Mouse (Mus musculus) E14TG2a.4 (cell line): ENCODE data around the gene Clcnka.
A peak's percentile ranks its signal among the peaks of the same experiment; 100 is the strongest.

Experiments used
- H3K27me3 ChIP-seq: 2 replicates; pipeline ENCODE4 v1.6.1; 2014; ENCODE audit warnings: low read length, control low read depth; ENCODE audit not compliant: insufficient read depth
- H3K36me3 ChIP-seq: 2 replicates; pipeline ENCODE4 v1.6.1; 2014; ENCODE audit warnings: low read length, control low read depth; ENCODE audit not compliant: insufficient read depth
- H3K4me1 ChIP-seq: replicated peaks from 2 replicates; pipeline ENCODE4 v1.6.1; 2014; ENCODE audit warnings: low read depth, low read length, control low read depth
- H3K4me3 ChIP-seq: replicated peaks from 2 replicates; pipeline ENCODE4 v1.5.1; 2014; ENCODE audit warnings: mild to moderate bottlenecking, low read length
- H3K9me3 ChIP-seq: 2 replicates; pipeline ENCODE4 v1.6.1; 2014; ENCODE audit warnings: low read length, control low read depth
- CTCF ChIP-seq: conservative IDR thresholded peaks from 2 replicates; pipeline ENCODE4 v1.5.1; 2014; ENCODE audit warnings: low read length
- NANOG ChIP-seq: IDR thresholded peaks from 2 replicates; pipeline ENCODE4 v1.6.1; 2014; ENCODE audit warnings: borderline replicate concordance, low read length, mixed read lengths
- POU5F1 ChIP-seq: IDR thresholded peaks from 2 replicates; pipeline ENCODE4 v1.6.1; 2014; ENCODE audit warnings: low read length, borderline replicate concordance

The Clcnka gene

DNA sequence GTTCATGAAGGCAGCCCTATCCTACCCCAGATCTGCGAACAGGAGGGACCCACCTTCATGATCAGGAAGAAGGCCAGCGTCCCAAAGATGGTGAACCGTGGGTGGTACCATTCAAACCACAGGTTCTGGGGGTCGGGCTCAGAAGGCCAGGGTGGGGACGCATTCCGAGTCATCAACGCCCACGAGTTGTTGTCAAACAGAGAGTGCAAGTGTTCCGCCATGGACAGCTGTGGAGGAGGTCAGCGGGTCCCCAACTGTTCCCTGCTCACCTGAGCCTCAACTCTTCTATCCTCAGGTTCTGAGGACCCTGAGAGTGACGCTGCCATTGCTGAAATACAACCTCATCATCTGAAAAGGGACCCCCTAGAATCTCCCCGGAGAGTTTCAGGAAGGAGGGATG lies 7.2 kb downstream of the Clcnka start:
- TF ChIP-seq POU5F1 (no peak), CTCF (no peak), NANOG (no peak)
- Histone ChIP-seq H3K9me3 (no peaks in the 10 kb centered on the region), H3K27me3 (peaks cover 15% of the 10 kb centered on the region), H3K4me1 (peaks cover 38% of the 10 kb centered on the region), H3K4me3 (no peak overlapping the region), H3K36me3 (no peaks in the 10 kb centered on the region)

GRCm38 (mm10) chr4:141389366-141390150 lies 9.0 kb downstream of the Clcnka start:
- Histone ChIP-seq H3K4me3 (peak overlapping the region; percentile 58), H3K4me1 (peaks cover 40% of the 10 kb centered on the region), H3K36me3 (no peaks in the 10 kb centered on the region), H3K27me3 (peaks cover 12% of the 10 kb centered on the region), H3K9me3 (no peaks in the 10 kb centered on the region)
- TF ChIP-seq CTCF (no peak), NANOG (no peak), POU5F1 (no peak)

DNA sequence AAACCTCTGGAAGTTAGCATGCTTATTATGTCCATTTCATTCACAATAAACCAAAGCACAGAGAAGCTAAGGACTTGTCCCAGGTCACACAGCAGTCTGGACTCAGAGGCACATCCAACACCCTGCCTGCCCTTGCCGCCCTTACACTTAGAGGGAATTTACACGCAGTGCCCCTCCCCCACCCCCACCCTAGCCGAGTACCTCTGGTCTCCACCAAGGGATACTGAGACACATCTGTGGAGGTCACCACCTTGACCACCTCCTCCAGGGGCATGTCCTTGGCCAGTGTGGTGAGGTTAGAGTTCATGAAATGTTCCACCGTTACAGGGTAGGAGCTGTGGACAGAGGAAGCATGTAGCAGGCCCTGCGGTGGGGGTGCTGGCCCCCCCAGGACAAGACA lies 10.6 kb downstream of the Clcnka start:
- Histone ChIP-seq H3K4me3 (no peak overlapping the region), H3K4me1 (peaks cover 49% of the 10 kb centered on the region), H3K27me3 (peaks cover 22% of the 10 kb centered on the region), H3K9me3 (no peaks in the 10 kb centered on the region), H3K36me3 (no peaks in the 10 kb centered on the region)
- no peak for TF ChIP-seq NANOG
- TF ChIP-seq CTCF = no peak

- Histone ChIP-seq H3K27me3 (peaks cover 23% of the 10 kb centered on the region), H3K36me3 (no peaks in the 10 kb centered on the region), H3K9me3 (no peaks in the 10 kb centered on the region), H3K4me1 (peaks cover 56% of the 10 kb centered on the region), H3K4me3 (no peak overlapping the region)
- TF ChIP-seq POU5F1 (no peak), CTCF (peak; percentile 89)
Observed at GRCm38 (mm10) chr4:141387093-141387784, 11.3 kb downstream of the Clcnka start.

GRCm38 (mm10) chr4:141386150-141386549 lies 12.4 kb downstream of the Clcnka start:
- peaks cover 28% of the 10 kb centered on the region for H3K27me3 ChIP-seq
- no peaks in the 10 kb centered on the region for H3K9me3 ChIP-seq
- no peak overlapping the region for H3K4me3 ChIP-seq
- TF ChIP-seq CTCF = no peak
- no peak for TF ChIP-seq POU5F1
- TF ChIP-seq NANOG = no peak
- no peaks in the 10 kb centered on the region for H3K36me3 ChIP-seq
- H3K4me1 ChIP-seq = peaks cover 55% of the 10 kb centered on the region

GRCm38 (mm10) chr4:141385275-141385674 lies 13.2 kb downstream of the Clcnka start:
- Histone ChIP-seq H3K27me3 (peaks cover 37% of the 10 kb centered on the region), H3K36me3 (no peaks in the 10 kb centered on the region), H3K9me3 (no peaks in the 10 kb centered on the region), H3K4me1 (peaks cover 61% of the 10 kb centered on the region), H3K4me3 (no peak overlapping the region)
- TF ChIP-seq POU5F1 (no peak), CTCF (peak; percentile 73), NANOG (no peak)

DNA sequence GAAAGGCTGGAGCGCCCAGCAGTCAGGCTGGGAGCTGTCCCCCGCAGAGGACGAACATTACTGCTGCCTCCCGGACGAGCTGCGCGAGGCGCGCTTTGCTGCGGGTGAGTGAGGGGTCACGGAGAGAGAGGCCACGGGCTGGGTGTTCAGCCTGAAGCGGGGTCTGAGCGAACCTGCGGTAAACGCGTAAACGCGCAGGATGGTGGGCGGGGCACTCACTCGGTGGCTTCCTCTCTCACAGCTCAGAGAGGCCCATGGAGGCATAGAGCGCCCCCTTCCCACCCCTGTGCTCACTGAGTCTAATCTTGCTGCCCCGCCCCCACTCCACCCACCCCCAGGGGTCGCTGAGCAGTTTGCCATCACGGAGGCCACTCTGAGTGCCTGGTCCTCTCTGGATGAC lies 16.1 kb downstream of the Clcnka start:
- H3K36me3 ChIP-seq = no peaks in the 10 kb centered on the region
- H3K9me3 ChIP-seq = no peaks in the 10 kb centered on the region
- H3K4me1 ChIP-seq = peaks cover 49% of the 10 kb centered on the region
- peaks cover 38% of the 10 kb centered on the region for H3K27me3 ChIP-seq
- TF ChIP-seq POU5F1 (no peak), CTCF (no peak), NANOG (no peak)
- H3K4me3 ChIP-seq = peak overlapping the region; percentile 26; the same call in 1 of the 2 replicates

DNA sequence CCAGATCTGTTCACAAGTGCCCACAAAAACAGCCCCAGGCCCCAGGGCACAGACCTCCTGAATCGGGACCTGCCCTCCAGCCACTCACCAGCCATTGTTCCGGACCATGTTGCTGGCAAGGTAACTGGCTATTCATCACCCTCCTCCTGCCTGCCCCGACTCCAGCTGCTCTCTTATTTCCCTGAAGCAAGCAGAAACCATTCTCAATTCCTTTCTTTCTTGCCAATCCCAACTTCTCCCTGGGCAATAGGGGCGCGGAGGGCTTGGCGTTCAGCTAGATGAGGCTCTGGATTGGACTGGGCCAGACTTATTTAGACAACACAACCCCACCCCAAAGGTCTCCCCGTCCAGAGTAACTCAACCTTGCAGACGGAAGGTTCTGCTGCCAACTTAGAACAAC lies 18.9 kb downstream of the Clcnka start:
- no peaks in the 10 kb centered on the region for H3K36me3 ChIP-seq
- H3K9me3 ChIP-seq = no peaks in the 10 kb centered on the region
- no peak for TF ChIP-seq CTCF
- no peak for TF ChIP-seq NANOG
- no peak for TF ChIP-seq POU5F1
- peaks cover 43% of the 10 kb centered on the region for H3K4me1 ChIP-seq
- peaks cover 38% of the 10 kb centered on the region for H3K27me3 ChIP-seq
- no peak overlapping the region for H3K4me3 ChIP-seq

DNA sequence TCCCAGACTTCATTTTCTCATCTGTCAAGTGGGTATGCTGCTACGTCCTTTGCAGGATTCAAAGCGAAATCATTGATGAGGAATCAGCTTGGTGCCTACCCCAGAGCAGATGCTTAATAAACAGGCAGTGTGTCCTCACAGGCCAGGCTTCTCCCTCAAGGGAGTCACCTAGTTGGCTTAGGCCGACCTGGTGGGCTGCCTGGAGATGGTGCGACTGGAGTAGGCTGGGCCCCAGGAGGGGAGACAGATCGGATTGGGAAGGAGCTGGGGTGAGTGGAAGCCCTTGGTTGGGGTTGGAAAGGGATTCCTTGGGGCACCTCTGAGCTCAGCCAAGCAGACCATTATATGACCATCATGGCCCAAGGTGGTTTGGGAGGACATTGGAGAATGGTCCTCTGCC lies 26.1 kb downstream of the Clcnka start:
- TF ChIP-seq NANOG (no peak), POU5F1 (no peak)
- H3K4me1 ChIP-seq = peaks cover 45% of the 10 kb centered on the region
- H3K4me3 ChIP-seq = no peak overlapping the region

More for the DNA sequence above, 26.1 kb downstream of the Clcnka start:
- H3K27me3 ChIP-seq = peaks cover 8% of the 10 kb centered on the region; the same call in 1 of the 2 replicates
- no peaks in the 10 kb centered on the region for H3K9me3 ChIP-seq
- no peaks in the 10 kb centered on the region for H3K36me3 ChIP-seq
